Mouse (Mus musculus) brain, embryonic 18.5 days (tissue): ENCODE measurements around the gene Setd2.
A peak's percentile ranks its signal among the peaks of the same experiment; 100 is the strongest.

Source experiments
- DNase-seq: peaks from one replicate; pipeline ENCODE4 v3.0.0-alpha.2; 2012; ENCODE audit warnings: low read depth, low spot score

Gene Setd2

DNA sequence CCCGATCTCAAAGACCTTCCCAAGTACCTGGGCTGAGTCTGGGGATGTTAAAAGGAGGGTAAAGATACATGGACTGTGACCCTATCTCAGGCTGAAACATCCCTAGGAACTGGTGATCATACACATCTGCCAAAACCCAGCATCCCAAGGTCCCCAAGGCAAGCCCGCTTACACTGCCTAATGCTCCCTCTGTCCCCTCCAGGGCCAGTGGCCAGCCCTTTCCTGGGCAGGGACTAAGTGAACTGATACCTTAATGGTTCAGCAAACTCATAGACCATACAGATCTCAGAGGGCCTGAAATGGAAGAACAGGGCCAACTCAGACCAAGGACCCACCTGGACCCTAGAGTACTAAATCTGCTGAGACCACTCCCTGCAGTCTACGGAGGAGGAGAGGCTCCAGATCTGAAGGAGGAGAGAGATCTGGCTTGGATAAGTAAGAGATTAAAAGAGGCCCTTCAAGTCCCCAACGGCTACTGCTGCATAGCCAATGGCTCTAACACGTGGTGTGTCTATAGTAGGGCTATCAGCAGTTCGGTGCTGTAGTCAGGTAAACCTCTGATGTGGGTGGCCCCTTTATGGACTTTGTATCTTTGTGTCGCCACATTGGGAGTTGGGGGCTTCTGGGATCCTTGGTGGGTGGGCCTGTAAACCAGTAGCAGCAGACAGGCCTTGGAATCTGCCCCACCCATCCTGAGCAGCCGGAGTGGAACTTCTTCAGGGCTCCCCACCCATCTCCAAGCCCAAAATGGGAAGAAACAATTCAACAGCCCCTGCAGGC, 91.2 kb downstream of the Setd2 start:
- no peak for DNase-seq

DNA sequence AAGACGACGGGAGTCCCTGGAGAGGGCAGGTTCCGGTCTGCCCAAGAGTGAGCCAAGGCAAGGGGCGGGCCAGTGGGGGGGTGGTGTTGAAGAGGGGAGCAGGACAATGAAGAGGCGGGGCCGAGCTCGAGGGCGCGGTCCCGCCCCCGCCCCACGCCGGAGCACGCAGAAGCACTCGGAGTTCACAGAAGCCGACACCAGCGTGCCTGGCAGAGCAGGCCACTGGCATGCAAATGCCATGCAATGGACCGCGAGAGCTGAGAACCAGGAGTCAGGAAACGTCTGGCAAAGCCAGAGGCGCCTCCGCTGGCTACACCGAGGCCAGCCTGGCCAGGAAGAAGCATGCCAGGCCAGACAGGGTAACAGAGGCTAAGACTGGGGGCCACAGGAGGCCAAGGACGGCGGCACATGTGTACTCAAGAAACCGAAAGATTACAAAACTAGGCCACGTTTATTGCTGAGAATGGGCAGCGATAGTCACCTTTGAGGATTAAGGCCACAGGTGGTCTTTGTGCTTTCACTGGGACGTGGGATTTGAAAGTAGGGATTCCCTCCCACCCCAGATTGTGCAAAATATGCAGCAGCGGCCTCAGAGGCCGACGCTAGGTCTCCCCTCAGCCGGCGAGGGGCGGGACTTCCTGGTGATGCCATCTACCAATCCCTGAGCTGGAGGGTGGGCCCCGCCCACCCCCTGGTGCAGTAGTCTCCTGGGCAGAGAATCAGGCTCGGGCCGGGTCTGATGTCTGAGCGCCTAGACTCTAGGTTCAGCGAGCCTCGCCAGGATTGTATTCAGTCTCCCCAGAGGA, 92.2 kb downstream of the Setd2 start, which contains the start of gene Nradd:
TSS of gene Nradd (minus strand) at position 92 of the 806 bp plus-strand sequence.
- DNase-seq = peak; percentile 80

DNA sequence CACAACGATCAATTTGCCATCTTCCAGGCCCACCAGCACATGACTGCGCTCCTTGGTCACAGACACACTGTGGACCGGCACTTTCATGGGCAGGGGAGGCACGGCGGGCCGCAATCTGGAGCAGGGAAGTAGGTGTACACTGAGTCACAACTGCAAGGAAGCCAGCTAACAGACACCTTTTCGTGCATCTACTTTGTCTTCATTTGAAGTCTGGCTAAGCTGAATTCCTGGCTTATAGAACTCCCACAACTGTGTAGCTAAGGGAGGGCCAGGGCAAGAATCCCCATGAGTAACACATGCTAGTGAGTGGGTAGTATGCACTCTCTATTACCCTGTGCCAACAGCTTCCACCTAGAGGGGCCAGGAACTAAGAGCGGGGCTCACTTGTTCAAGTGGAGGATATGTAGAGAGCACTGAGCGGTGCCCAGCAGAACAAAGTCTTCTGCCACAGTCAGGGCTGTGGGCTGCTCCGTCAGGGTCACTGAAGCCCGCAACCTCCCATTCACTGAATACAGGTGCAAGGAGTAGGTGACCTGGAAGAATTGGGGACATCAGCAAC, 93.0 kb downstream of the Setd2 start:
- no peak for DNase-seq

DNA sequence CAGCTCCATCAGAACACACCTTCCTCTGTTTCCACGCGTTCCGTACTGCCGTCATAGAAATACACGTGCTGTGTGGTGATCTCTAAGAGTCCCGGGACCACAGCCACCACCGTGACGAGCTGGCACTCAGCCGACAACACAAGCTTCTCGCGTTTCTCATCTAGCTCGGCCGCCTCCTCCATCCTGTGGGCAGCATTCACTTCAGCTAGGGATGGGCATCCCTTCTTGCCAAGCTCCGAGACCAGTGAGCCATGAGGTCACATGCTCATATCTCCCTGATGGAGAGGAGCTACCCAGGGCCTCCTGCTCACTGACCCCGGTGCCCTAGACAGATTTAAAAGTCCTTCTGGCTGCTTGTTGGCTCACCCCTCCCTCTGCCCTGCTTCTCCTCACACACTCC, 97.8 kb downstream of the Setd2 start:
- DNase-seq = no peak

DNA sequence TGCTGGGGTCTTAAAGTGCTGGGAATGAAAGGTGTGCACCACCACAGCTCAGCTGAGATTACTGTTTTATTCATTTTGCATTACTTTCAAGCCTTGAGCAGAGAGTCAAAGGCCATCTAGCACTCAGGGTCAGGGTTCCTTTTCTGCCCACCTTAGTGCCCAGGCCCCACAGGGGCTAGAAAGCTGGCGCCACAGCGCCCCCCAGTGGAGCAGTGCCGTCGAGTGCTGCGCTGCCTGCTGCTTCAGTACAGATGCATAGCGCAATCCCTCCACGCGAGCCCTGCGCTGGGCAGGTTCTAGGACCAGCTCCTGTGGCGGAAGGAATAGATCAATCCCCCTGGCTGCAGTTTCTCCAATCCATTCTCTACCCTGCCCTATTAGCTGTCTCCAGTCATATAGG, 98.8 kb downstream of the Setd2 start:
- no peak for DNase-seq

DNA sequence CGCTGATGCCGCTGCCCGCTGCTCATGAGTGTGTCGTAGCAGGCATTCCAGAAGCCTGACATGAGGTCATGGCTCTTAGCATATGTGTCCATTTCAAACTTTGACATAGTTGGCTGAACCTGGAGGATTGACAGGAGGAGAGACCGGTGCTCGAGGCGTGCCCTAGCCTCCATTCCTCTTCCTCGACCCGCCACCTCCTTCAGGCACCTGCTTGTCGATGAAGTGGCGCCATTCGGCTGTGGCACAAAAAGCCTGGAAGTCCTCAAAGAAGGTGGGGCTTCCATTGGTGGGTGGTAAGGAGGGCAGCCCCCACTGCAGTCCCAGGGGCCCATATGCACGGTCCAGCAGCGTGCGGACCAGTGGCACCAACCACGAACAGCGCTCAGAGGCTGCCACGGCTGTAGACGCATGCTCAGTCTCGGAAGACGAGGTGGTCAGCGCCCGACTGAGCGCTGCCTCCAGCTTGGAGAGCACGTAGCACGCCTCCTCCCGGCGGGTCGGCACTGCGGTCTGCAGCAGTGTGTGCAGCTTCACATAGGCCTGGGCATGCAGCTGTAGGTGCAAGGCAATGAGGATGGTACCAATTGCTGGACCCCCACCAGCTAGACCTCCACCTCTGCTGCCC, 99.4 kb downstream of the Setd2 start:
- DNase-seq = no peak

DNA sequence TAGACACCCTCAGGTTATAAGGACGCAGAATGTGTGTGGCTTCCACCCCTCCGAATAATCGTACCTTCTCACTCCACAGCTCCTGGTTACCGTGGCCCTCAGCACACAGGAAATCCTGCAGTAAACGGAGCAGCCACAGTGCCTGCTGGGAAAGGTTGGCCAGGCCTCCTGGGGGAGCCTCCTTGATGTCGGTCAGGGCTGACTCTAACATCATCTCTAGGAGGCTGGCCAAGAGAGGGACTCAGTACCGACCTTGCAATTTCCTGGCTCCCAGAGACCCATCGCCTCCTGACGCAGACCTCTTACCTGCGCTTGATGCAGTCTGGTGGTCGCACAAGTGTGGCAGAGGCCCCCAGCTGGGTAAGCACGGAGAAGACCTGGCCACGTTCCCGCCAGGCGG, 100.3 kb downstream of the Setd2 start:
- no peak for DNase-seq

DNA sequence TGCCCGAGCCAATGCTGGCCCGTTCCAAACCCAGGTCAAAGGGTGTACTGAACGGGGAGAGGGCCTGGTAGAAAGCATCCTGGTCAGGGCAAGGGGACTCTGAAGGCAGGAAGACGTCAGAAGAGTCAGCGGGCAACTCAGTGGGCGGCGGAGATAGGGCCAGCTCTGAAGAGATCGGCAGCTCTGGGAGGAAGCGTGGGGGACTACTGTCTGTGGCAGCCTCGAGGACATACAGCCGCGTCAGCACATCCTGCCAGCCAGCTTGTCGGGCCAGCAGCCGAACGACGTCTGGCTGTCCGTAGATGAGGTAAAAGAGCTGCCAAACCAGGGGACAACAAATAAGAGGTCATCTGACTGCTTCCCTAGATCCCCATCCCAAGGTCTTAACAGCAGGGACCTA, 101.5 kb downstream of the Setd2 start:
- DNase-seq = no peak

DNA sequence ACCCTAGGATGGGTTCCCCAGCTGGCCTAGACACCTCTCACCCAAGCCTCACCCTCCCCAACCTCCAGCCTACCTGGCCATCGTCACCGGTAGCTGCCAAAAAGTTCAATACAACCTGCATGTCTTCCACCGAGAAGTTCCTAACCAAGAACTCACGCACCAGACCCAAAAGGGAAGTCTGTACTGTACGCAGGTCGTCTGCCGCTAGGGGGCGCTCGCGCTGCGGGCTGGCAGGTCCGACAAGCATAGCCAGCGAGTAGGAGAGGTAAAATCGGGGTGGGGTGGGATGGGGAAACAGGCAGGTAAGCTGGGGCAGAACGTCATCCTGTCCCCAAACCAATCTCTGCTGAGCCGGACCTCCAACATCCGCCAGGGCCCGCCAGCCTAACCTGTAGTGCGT, 102.8 kb downstream of the Setd2 start:
- no peak for DNase-seq

DNA sequence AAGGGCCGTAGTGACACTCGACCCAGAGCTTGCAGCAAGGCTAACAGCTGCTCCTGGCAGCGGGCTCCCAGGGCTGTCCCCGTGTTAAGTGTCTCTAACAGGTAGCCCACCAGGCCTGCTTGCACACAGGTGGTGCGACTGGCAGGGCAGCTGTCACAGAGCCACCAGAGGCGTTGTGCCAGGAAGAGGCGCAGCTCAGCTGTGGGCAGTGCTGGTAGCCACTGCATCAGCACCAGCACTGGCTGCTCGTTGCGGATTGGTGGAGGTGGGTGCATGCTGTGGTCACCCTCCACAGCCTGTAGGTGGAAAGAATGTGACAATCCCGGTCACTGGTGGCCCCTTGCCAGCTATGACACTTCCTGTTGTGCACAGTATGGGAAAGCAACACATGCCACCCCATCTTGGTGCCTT, 106.2 kb downstream of the Setd2 start:
- no peak for DNase-seq

DNA sequence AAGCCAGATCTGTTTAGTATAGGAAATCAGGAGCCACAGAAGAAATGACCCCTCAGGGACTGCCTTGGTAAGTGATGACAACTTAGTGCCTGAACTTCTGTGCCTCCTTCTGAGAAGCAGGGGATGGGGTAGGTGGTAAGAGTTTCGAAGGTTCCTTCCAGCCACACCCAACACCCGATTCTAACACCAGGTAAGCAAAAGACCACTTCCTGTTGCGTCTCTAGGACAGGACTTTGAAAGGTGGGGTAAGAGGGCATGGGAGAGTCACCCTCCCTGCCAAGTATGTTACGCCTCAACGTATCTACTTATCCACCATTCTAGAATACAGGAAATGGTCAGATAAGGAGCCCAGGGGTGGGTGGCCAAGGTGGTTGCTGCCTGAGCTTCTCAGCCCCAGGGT, 108.6 kb downstream of the Setd2 start:
- DNase-seq = no peak

DNA sequence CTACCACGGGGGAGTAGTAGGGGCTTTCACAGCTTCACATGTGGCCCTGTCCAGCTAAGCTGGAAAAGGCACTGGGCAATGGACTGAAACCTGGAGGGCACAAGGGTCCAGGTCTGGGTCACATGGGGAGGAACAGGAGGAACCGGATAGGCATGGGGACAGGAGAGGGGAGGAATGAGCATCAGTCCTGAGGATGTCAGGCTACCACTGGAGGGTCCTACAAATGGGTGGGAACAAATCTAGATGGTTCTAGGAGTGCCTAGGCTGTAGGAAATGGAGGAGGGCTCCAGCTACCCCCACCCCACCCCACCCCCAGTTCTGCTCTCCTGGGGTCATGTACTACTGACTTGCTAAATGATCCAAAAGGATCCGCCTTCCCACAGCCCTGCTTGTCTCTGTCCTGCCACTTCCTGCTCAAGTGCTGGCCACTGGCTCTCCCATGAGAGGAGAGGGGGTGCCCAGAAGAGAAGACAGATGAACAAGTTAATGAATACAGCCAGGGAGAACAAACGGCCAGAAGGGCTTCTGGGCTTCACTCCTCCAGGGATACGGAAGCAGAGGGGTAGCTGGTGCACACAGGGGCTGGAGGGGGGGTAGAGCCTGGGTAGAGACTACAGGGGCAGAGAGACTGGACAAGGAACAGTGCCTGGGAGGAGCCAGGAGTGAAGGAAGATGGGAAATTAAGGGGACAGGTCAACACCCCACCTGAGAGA, 110.6 kb downstream of the Setd2 start:
- DNase-seq = no peak

DNA sequence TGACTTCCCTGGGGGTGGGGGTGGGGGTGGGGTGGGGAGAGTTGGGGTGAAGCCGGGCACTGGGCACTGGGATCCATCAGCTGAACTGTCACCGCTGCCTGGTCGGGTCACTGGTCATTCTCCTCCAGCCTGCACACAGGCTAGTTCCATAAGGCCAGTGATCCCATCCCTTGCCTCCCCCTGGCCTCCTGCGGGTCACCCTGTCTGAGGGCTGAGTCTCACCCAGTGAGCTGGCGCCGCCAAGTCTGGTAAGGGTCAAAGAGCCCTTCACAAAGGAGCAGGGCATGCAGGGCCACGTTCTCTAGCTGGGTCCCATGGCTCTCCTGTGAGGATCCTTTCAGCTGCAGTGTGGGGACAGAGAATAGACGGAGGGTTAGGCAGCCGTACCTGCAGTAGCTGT, 111.4 kb downstream of the Setd2 start:
- no peak for DNase-seq

DNA sequence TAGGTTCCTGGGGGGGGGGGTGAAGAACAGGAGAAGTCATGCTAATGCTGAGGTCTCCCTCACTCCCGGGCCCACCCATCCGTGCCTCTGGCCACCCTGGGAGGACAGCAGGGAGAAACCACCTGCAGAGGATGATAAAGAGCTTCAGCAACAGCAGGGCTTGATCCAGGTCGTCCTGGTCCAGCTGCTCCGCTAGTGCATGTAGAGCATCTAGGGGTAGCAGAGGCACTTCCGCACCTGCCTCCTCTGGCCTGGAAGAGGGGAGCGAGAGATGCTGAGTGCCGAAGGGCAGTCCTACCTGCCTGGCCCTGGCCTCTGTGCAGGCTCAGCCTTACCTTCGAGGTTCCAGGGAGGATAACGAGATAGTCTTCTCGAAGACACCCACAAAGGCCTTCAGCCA, 111.9 kb downstream of the Setd2 start:
- no peak for DNase-seq

DNA sequence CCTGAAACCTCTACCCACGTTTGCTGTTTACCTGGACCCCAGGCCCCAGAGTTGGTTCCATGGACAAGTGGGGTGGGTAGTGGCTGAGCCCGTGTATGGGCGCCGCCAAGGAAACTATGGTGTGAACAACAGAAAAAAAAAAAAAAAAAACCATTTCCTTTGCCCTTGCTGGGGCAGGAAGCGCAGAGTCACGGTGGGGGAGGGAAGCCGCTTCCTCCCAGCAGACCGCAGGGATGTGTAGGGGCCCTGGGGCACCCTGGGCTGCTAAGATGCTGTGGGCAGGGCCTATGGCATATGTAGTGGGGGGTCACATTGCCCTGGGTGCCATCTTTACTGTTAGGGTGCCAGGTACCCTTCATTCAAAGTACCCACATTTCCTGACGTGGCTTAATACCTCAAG, 112.8 kb downstream of the Setd2 start:
- no peak for DNase-seq

DNA sequence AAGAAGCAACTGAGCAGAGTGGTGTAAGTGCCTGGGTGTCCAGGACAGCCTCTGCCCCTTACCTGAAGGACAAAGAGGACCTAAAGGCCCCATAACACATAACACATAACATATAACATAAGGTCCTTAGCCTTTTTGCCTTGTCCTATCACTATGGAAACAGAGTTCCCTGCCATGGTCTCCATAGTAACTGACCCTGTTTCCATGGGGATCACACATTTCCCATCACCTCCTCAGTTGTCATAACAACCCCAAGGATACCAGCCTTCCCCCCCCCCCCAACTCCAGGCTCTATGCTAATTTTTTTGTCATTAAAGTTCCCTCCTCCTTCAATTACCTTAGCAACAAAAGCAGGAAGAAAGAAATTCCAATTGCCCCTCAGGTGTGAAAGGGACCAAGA, 117.4 kb downstream of the Setd2 start:
- peak; percentile 75 for DNase-seq

DNA sequence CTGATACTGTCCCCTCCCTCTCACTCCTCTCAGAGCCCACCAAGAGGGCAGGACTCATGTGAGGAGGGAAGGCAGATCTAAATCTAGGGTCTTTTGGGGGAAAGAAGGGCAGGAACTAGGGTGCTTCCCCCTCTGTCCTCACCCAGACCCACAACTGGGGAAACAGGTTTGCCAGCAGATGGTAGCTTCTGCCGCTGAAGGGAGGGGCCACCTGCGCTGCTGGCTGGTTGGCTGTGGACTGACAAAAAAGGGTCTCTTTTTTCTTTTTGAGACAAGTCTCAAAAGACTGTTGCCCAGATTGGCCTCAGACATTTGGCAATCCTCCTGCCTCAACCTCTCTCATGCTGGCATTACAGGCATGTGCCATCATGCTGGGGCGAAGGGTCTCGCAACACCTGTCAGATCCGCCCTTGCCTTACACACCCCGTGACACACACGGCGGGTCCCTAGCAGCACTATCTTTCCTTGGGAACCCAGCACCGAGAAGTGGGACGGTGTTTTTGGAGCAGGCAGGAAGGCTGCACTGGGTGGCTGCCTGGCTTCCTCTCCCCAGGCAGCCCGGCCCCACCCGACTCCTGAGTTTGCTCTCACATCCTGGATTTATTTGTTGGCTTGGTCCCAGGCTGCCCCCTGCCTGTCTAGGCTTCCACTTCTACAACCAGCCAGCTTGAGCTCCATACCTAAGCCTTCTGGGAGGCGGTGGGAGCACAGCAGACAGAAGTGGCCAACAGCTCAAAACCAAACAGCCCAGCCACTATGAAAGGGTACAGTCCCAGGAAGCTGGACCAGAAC, 119.7 kb downstream of the Setd2 start:
- DNase-seq = no peak

DNA sequence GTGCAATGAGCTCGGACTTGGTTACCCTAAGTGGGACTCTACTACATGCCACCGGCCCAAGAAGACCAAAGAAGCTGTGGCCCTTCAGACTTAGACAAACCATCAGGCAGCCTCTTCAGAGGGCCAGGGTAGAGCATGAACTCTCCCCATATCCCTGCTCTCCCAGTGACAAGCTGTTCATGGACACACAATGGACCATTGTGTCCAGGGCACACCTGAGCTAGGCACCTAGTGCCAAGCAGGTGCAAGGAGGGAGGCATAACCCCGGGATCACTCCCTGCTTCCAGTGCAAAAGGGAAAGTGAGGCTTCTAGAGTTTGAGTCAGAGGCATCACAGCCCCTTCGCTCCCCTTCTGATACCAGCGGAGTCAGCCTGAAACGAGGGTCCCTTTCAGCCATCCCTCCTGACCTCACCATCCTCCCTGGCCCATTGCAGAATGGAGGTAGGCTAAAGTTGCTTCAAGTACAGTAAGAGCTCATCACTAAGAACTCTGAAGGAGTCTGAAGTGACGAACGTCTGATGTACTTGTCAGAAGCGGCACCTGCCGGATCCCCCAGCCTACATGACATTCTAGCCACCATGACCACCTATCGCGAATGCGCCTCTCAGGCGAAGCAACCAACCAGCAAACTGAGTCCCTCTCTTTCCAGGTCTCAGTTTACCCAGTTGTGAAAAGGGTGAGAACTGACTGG, 120.7 kb downstream of the Setd2 start:
- DNase-seq = no peak

DNA sequence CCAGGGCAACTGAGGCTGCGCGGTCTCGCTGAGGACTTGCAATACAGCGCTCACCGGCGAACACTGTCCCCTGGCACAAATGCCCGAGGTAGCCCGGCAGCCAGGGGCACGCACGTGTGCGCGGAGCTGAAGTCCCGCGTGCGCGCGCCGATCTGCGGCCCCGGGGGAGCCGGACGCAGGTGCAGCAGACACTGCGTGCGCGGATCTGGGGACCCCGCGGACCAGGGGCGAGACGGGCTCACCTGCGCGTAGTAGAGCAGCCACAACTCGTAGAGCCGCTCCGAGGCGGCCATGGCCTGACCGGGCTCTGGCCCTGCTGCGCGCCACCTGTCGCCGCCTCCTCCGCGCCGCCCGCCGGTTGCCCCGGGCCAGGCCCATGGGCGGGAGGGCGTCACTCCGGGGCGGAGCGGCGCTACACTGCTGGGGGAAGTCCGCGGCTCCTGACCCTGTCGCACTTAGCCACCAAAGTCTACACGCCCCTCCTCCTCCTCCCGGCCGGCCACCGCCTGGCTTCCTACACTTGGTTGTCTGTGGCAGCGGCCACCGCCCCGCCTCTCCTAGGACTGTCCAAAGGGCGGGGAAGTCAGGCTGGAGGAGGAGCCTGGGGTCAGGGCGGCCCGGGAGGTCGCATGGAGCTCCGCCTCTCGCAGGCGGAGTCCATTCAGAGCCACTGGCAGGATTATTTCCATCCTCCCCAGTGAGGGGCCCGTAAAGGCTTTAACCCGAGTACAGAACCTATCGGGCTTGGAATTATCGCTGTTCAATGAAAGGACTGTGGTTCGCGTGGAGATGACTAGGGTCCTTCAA, 121.5 kb downstream of the Setd2 start, which contains the start of gene Nbeal2:
TSS of gene Nbeal2 (minus strand) at position 507 of the 807 bp plus-strand sequence.
- DNase-seq = no peak
